Mouse (Mus musculus): ENCODE measurements at regions not wholly inside any gene's neighbourhood (a gene's known extent, or its start where the extent isn't known, plus 50 kb on each side); places are given as distances from the start of the nearest gene placed in this dataset.

- DNase-seq, result no peak
These were observed 111.5 kb downstream of the Nr1d2 start for GRCm38 (mm10) chr14:18127385-18127784.

GRCm38 (mm10) chr14:18106901-18107789 is 131.8 kb downstream of the Nr1d2 start:
- peak; percentile 4 for DNase-seq

GRCm38 (mm10) chr14:18105606-18106005 is 133.3 kb downstream of the Nr1d2 start:
- DNase-seq, result no peak

- no peak for DNase-seq
These were observed 138.7 kb downstream of the Nr1d2 start for GRCm38 (mm10) chr14:18100195-18100594.

Measured in right cerebral cortex, postnatal 4 days (tissue).